Mouse (Mus musculus): ENCODE data around the gene Cpn1. TPM values are rescaled to one million over a fixed set of nuclear protein-coding genes. Genes with fewer than 3 reads are reported as not detected.
A peak's percentile ranks its signal among the peaks of the same experiment; 100 is the strongest.

Cpn1 gene
- polyA plus RNA-seq, 1 experiment: not detected

- Histone ChIP-seq H3K4me3 (replicated peaks; ENCODE audit: control insufficient read depth, low read depth, low read length) (no peak overlapping the region), H3K27ac (ENCODE audit: control insufficient read depth, insufficient read depth, low read depth, low read length, poor library complexity) (no peak overlapping the region), H3K4me1 (ENCODE audit: control insufficient read depth, insufficient read depth, low read length) (peaks cover 1% of the 10 kb centered on the region)
- 85% methylated on average over 3 of the region's 3 CpGs for WGBS
- TF ChIP-seq POLR2A (IDR thresholded peaks at IDR 0.05; ENCODE audit: borderline replicate concordance, control insufficient read depth, low read depth, low read length) (no peak), CTCF (IDR thresholded peaks at IDR 0.05; ENCODE audit: control insufficient read depth, insufficient read depth, low read length) (no peak)
Measured at GRCm38 (mm10) chr19:43918834-43919233, 67.5 kb downstream of the Cpn1 start.

DNA sequence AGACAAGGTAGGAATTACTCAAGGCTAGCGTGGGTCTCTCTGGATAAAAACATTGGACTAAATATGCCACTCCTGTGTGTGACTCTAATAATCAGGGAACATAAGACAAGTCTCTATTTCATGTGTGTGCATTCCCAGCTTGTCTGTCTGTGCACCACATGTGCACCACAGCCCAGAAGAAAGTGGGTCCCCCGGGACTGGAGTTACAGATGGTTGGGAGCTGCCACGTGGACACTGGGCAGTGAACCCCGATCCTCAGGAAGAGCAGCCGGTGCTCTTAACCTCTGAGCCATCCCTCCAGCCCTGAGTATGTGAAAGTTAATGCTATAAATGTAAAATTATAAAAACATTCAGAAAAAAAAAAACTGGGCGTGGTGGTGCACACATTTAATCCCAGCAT, 68.6 kb downstream of the Cpn1 start:
- TF ChIP-seq CTCF (IDR thresholded peaks at IDR 0.05; ENCODE audit: control insufficient read depth, insufficient read depth, low read length) (no peak), POLR2A (IDR thresholded peaks at IDR 0.05; ENCODE audit: borderline replicate concordance, control insufficient read depth, low read depth, low read length) (no peak)
- Histone ChIP-seq H3K4me1 (ENCODE audit: control insufficient read depth, insufficient read depth, low read length) (peaks cover 1% of the 10 kb centered on the region), H3K4me3 (replicated peaks; ENCODE audit: control insufficient read depth, low read depth, low read length) (no peak overlapping the region), H3K27ac (ENCODE audit: control insufficient read depth, insufficient read depth, low read depth, low read length, poor library complexity) (no peak overlapping the region; the same call in 1 of the 2 replicates)
- 52% methylated on average over 6 of the region's 6 CpGs for WGBS

- peak overlapping the region; percentile 65 for H3K4me3 ChIP-seq (replicated peaks; ENCODE audit: control insufficient read depth, low read depth, low read length)
- 8% methylated on average over 2 of the region's 2 CpGs for WGBS
- no peak for TF ChIP-seq POLR2A (IDR thresholded peaks at IDR 0.05; ENCODE audit: borderline replicate concordance, control insufficient read depth, low read depth, low read length)
- TF ChIP-seq CTCF (IDR thresholded peaks at IDR 0.05; ENCODE audit: control insufficient read depth, insufficient read depth, low read length): no peak
- peak overlapping the region; percentile 85 for H3K27ac ChIP-seq (ENCODE audit: control insufficient read depth, insufficient read depth, low read depth, low read length, poor library complexity)
- peaks cover 1% of the 10 kb centered on the region for H3K4me1 ChIP-seq (ENCODE audit: control insufficient read depth, insufficient read depth, low read length)
Measured at GRCm38 (mm10) chr19:43917406-43917691, 69.0 kb downstream of the Cpn1 start.

DNA sequence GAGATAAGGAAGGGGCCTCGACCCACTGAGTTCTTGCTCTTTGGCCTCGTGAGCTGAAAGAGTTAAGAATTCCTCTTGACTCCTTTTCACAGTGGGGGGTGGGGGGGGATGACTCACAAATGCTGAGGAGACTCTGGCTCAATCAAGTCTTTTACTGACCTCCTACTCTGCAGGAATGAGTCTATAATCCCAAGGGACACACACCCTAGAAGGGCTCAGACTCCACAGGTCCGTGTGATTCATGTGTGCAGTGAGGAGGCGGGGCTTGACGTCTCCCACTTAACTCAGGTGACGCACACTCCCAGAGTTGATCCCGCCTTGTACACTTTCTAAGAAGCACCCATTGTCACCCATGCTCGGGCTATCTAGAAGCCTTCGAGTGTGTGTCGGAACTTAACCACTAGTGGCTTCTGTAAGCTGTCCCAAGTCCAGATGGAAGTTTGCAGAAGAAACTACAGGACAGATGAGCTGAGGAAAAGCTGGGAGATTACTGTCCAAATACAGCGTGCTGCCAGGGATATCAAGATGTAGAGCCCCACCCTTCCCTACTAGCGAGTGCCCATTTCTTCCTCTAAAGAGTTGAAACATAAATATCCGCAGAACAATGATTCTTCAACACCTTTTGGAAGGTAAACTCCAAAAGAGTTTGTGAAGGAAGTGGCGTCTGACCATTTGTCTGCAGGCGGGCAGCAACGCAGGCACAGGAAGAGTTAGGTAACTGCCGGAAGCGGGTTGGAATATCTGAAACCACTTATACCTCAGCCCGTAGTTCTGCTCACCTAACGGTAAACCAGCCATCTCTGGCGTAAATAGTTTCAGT, 69.6 kb downstream of the Cpn1 start:
- TF ChIP-seq POLR2A (IDR thresholded peaks at IDR 0.05; ENCODE audit: borderline replicate concordance, control insufficient read depth, low read depth, low read length) (no peak), CTCF (IDR thresholded peaks at IDR 0.05; ENCODE audit: control insufficient read depth, insufficient read depth, low read length) (no peak)
- 15% methylated on average over 21 of the region's 21 CpGs for WGBS
- peak overlapping the region; percentile 65 for H3K4me3 ChIP-seq (replicated peaks; ENCODE audit: control insufficient read depth, low read depth, low read length)
- peak overlapping the region; percentile 85 for H3K27ac ChIP-seq (ENCODE audit: control insufficient read depth, insufficient read depth, low read depth, low read length, poor library complexity)
- peaks cover 1% of the 10 kb centered on the region for H3K4me1 ChIP-seq (ENCODE audit: control insufficient read depth, insufficient read depth, low read length)

DNA sequence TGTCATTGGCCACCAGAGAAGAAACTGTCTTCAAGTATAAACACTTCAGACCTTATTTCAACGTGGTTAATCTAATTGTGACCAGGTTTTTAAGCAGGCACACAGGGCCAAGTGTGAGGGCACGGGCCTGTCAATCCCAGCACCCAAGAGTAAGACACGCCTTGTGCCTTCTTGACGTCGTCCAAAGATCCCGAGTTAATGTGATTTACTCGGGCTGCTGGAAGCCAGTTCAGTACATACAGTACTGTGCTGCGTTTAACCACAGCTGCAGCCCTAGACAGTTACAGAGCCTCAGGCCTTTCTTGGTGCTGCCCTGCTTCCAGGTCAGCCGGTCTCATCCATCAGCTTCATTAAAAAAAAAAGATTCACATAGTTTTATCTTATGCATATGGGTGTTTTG, 70.9 kb downstream of the Cpn1 start:
- WGBS: 81% methylated on average over 9 of the region's 9 CpGs
- Histone ChIP-seq H3K4me3 (replicated peaks; ENCODE audit: control insufficient read depth, low read depth, low read length) (no peak overlapping the region), H3K4me1 (ENCODE audit: control insufficient read depth, insufficient read depth, low read length) (peaks cover 1% of the 10 kb centered on the region), H3K27ac (ENCODE audit: control insufficient read depth, insufficient read depth, low read depth, low read length, poor library complexity) (no peak overlapping the region)
- TF ChIP-seq POLR2A (IDR thresholded peaks at IDR 0.05; ENCODE audit: borderline replicate concordance, control insufficient read depth, low read depth, low read length) (no peak), CTCF (IDR thresholded peaks at IDR 0.05; ENCODE audit: control insufficient read depth, insufficient read depth, low read length) (no peak)

DNA sequence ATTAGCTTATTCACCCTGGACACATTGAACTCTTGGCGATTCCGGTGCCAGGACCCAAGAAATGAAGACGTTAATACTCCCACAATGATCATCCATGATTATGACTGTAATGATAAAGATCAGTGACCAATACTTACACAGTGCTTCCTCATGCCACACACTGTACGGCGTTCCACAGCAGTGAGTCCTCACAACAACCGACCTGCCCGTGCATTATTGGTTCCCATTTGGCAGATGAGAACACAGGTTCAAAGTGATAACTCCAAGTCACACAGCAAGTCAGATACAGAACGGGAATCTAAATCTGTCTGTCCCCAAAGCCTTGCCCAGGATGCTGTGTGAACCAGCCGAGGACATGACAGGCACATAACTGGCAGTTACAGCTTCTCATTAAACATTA, 71.4 kb downstream of the Cpn1 start:
- TF ChIP-seq POLR2A (IDR thresholded peaks at IDR 0.05; ENCODE audit: borderline replicate concordance, control insufficient read depth, low read depth, low read length): no peak
- no peak for TF ChIP-seq CTCF (IDR thresholded peaks at IDR 0.05; ENCODE audit: control insufficient read depth, insufficient read depth, low read length)

DNA sequence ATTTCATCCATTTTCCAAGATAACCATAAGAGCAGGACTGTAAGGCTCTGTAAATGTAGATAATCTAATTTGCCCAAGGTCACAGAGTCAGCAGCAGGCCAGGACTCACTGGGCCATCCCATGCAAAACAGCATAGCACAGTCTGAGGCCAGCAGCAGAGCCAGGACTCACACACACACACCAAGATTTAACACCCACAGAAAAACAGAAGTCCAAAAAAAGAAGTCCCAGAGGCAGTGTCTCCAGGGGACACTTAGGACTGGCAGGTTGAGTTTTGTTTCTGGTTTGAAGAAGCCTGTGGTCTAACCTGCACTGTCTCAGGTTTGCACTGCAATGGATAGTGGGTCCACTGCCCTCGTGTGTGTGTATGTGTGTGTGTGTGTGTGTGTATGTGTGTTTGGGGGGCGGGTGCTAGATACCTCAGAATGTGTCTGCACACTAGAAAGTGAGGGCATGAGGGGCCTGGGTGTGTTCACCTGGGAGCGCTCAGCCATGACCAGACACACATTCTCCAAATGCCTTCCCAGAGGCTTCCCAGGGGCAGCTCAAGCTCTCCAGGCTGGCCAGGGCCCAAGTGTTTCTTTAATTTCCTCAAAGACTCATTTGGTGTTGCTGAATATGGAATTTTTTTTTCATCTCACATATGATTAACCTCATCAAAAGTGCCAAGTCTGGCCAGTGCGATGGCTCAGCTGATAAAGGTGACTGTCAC, 73.4 kb downstream of the Cpn1 start:
- TF ChIP-seq POLR2A (IDR thresholded peaks at IDR 0.05; ENCODE audit: borderline replicate concordance, control insufficient read depth, low read depth, low read length) (no peak), CTCF (IDR thresholded peaks at IDR 0.05; ENCODE audit: control insufficient read depth, insufficient read depth, low read length) (no peak)
- H3K27ac ChIP-seq (ENCODE audit: control insufficient read depth, insufficient read depth, low read depth, low read length, poor library complexity): no peak overlapping the region
- 69% methylated on average over 4 of the region's 4 CpGs for WGBS
- no peak overlapping the region for H3K4me3 ChIP-seq (replicated peaks; ENCODE audit: control insufficient read depth, low read depth, low read length)
- H3K4me1 ChIP-seq (ENCODE audit: control insufficient read depth, insufficient read depth, low read length): peaks cover 1% of the 10 kb centered on the region

More for the DNA sequence above, 71.4 kb downstream of the Cpn1 start:
- peaks cover 1% of the 10 kb centered on the region for H3K4me1 ChIP-seq (ENCODE audit: control insufficient read depth, insufficient read depth, low read length)
- 79% methylated on average over 9 of the region's 9 CpGs for WGBS
- H3K27ac ChIP-seq (ENCODE audit: control insufficient read depth, insufficient read depth, low read depth, low read length, poor library complexity): no peak overlapping the region
- no peak overlapping the region for H3K4me3 ChIP-seq (replicated peaks; ENCODE audit: control insufficient read depth, low read depth, low read length)

- no peaks in the 10 kb centered on the region for H3K4me1 ChIP-seq (ENCODE audit: control insufficient read depth, insufficient read depth, low read length)
- no peak overlapping the region for H3K27ac ChIP-seq (ENCODE audit: control insufficient read depth, insufficient read depth, low read depth, low read length, poor library complexity)
- WGBS: 89% methylated on average over 7 of the region's 7 CpGs
- H3K4me3 ChIP-seq (replicated peaks; ENCODE audit: control insufficient read depth, low read depth, low read length): no peak overlapping the region
- TF ChIP-seq CTCF (IDR thresholded peaks at IDR 0.05; ENCODE audit: control insufficient read depth, insufficient read depth, low read length) (no peak), POLR2A (IDR thresholded peaks at IDR 0.05; ENCODE audit: borderline replicate concordance, control insufficient read depth, low read depth, low read length) (no peak)
Measured at GRCm38 (mm10) chr19:43906492-43906891, 79.9 kb downstream of the Cpn1 start.

Other genes with a start within 250 kb of the Cpn1 start
- 6.6 and 9.1 TPM in 2 replicates for gene Cutc, start 233.6 kb downstream of the Cpn1 start, polyA plus RNA-seq (2011; ENCODE audit: insufficient read depth, insufficient read length, low replicate concordance, missing spikeins)
- gene Cox15, start 233.6 kb downstream of the Cpn1 start, polyA plus RNA-seq (2011; ENCODE audit: insufficient read depth, insufficient read length, low replicate concordance, missing spikeins): 3.0 and 12.4 TPM in 2 replicates
- gene Abcc2, start 204.4 kb downstream of the Cpn1 start, polyA plus RNA-seq (2011; ENCODE audit: insufficient read depth, insufficient read length, low replicate concordance, missing spikeins): 0.66 and 0.75 TPM in 2 replicates
- gene Dnmbp, start 46.4 kb downstream of the Cpn1 start, polyA plus RNA-seq (2011; ENCODE audit: insufficient read depth, insufficient read length, low replicate concordance, missing spikeins): 2.7 and 6.1 TPM in 2 replicates
- 1.0 TPM in 2 replicates for gene Cyp2c23, start 42.7 kb upstream of the Cpn1 start, polyA plus RNA-seq (2011; ENCODE audit: insufficient read depth, insufficient read length, low replicate concordance, missing spikeins)
- 7.4 and 8.4 TPM in 2 replicates for gene Erlin1, start 83.2 kb upstream of the Cpn1 start, polyA plus RNA-seq (2011; ENCODE audit: insufficient read depth, insufficient read length, low replicate concordance, missing spikeins)
- 21.4 and 31.3 TPM in 2 replicates for gene Chuk, start 120.9 kb upstream of the Cpn1 start, polyA plus RNA-seq (2011; ENCODE audit: insufficient read depth, insufficient read length, low replicate concordance, missing spikeins)
- 8.3 and 22.6 TPM in 2 replicates for gene Cwf19l1, start 149.3 kb upstream of the Cpn1 start, polyA plus RNA-seq (2011; ENCODE audit: insufficient read depth, insufficient read length, low replicate concordance, missing spikeins)
- gene Bloc1s2, start 159.9 kb upstream of the Cpn1 start, polyA plus RNA-seq (2011; ENCODE audit: insufficient read depth, insufficient read length, low replicate concordance, missing spikeins): 40.9 and 78.0 TPM in 2 replicates
- gene Pkd2l1, start 205.9 kb upstream of the Cpn1 start, polyA plus RNA-seq (2011; ENCODE audit: insufficient read depth, insufficient read length, low replicate concordance, missing spikeins): not detected in 2 replicates
- 0.45 TPM in 1 of 2 replicates, not detected in the other for gene Scd3, start 216.7 kb upstream of the Cpn1 start, polyA plus RNA-seq (2011; ENCODE audit: insufficient read depth, insufficient read length, low replicate concordance, missing spikeins)